Mouse (Mus musculus) layer of hippocampus, adult 8-10 months (tissue): ENCODE data around the gene Prss38. TPM values are rescaled to one million over a fixed set of nuclear protein-coding genes. Genes with fewer than 3 reads are reported as not detected.

ENCODE experiments used
- DNase-seq, 2 experiments: peaks; one replicate each; pipeline ENCODE4 v3.0.0; 2022; ENCODE audit warnings: low spot score in 2 of 2
- total RNA-seq, 4 experiments: library from RNA; stranded (reverse); gene quantifications; 2 replicates each; pipeline ENCODE4 v1.2.4; 2022

Prss38 gene
- total RNA-seq = not detected

DNA sequence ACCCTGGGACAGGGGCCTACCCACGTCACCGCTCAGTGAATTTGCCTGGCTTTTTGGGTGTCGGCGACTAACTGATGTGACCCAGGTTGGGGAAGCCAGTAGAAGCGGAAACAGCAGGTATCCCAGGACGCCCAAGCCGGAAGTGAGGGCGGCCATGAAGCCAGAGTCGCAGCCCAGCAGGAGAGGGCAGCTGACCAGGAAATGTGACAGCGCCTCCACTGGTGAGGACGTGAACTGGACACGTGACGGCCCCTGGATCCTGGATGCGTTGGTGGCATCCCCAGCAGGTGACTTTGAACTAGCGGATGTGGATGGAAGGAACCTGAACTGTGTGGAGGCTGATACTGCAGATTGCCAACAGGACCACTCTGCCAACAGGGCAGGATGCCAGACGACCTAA lies at the start of gene Prss38:
Gene Prss38 (minus strand): TSS at position 183 of the 400 bp plus-strand sequence.
- no peak for DNase-seq

- DNase-seq = no peak
Measured at GRCm38 (mm10) chr11:59423010-59423588, 47.6 kb upstream of the Prss38 start.

- DNase-seq = no peak
Measured at GRCm38 (mm10) chr11:59421967-59422366, 46.5 kb upstream of the Prss38 start.

GRCm38 (mm10) chr11:59421436-59421835 lies 46.0 kb upstream of the Prss38 start:
- no peak for DNase-seq

GRCm38 (mm10) chr11:59418708-59419107 lies 43.3 kb upstream of the Prss38 start:
- DNase-seq = no peak

DNA sequence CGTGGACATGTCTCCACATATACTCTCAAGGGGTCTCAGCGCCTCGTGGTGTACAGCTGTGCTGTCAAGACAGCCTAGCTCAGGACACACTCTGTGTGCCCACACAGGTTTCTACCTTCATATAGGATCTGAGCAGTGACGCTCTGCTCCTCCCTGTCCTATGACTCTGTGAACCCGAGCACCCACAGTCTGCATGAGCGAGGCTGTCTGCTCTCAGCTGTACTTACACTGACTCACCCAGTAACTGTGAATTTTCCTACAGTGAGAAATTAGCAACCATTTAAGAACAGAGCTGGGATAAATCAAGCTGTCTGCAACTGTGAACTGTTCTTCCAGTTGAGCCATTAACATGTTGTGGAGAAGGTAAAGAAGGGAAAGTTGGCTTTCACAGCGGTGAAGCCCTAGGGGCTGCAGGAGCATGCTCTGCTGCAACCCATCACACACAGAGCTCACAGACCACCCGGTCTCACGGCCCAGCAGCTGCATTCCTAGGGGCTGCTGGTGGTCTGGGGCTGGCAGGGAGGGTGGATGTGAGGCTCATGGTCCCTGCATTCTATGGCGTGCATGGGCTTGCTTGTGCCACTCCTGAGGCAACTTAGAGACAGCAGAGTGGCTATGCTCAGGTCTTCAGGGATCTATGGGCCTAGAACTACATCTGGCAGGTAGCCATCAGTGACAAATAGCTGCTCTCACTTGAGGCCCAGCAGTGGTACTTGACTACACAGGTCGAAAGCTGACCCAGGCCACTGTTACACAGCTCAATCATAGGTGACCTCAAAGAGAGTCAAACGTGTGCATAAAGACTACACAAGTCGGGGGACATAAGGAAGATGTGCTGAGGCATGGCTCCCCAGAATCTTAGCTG lies 37.8 kb upstream of the Prss38 start:
- DNase-seq = no peak

GRCm38 (mm10) chr11:59412058-59412457 lies 36.6 kb upstream of the Prss38 start:
- DNase-seq = no peak

- no peak for DNase-seq
Measured at GRCm38 (mm10) chr11:59410851-59411250, 35.4 kb upstream of the Prss38 start.

- no peak for DNase-seq
Measured at GRCm38 (mm10) chr11:59405761-59406160, 30.3 kb upstream of the Prss38 start.

DNA sequence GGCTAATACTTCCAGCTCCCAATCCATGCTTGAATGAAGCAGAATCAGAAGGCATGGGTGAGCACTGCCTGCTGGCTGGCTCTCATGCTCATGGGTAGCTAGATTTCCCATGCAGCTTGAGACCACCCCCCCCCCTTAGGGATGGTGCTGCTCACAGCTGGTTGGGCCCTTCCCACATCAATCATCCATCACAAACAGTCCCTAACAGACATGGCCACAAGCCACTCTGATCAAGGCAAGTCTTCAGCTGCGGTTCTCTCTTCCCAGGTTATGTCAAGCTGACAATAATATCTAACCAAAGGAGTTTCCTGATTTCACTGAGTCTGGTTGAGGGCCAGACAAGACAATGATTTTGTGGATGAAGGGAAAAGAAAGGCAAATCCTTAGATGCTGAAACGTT lies 25.4 kb upstream of the Prss38 start:
- no peak for DNase-seq

DNA sequence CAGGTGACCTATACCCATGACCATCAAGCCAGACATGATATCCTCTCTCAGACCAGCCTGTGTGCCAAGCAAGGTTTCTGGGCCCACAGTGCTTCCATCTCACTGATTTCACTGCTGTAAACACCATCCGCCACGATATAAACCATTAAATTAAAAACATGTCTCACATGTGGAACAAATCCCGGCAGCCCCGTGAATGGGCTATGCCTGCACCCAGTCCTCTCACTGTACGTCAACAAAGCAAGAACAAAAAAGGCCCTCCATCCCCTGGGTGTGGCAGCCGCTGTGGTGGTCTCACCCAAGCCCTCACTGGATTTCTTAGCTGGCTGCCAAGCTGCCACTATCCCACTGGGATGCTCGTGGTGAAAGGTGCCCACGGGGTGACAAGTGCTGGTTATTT lies 24.4 kb upstream of the Prss38 start:
- DNase-seq = no peak

DNA sequence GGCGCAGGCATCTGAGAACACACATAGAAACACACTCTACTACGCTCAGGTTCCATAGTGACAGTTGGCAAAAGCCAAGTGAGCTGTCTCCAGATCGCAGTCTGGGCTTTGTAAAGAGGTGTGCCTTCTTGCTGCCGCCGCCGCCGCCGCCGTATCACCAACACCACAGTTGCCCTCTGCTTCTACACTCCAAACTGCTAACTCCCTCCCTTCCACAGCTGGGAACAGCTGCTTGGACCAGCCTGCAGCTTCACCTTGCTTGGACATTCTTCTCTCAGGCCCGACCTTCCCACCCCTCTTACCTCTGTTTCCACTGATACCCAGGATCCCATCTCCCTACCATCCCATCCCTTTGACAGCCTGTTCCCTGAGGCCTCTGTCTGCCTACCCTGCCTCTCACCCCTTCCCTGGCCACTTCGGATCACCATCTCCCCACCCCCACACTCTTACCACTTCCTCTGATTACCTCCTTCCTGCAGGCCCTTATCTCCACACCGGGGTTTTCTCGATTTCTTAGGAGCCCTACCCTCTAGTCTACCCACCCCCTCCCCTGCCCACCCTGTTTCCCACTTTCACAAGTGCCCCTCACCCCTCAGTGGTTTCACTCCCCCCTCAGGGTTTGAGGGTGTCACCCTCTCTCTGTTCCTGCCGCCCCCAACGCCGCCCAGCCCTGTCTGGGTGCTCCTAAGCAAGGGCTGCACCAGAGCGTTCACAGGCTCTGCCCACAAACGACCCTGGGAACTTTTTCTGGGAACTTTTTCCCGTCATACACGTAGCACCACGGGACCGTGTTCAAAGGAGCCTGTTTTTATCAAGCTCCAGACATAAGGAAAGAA lies 22.3 kb upstream of the Prss38 start:
- DNase-seq = no peak

DNA sequence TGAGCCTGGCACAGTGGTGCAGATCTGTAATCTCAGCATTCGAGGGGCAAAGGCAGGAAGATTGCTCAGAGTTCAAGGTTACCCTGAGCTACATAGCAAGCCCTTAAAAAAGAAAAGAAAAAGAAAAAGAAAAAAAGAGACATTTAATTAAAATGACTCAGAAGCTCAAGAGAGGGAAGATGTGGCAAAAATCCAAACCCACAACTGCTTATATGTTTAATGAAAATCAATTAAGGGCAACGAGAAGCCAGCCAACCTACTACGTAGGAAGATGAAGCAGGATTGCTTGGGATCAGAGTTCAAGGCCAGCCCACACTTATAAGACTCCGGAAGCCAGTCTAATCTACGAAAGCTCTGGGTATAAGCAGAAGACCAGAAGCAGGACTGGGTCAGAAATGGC lies 19.0 kb upstream of the Prss38 start:
- no peak for DNase-seq

- peak in 1 of 2 experiments; percentile 44 for DNase-seq
Measured at GRCm38 (mm10) chr11:59393591-59393990, 18.1 kb upstream of the Prss38 start.

GRCm38 (mm10) chr11:59392300-59392699 lies 16.8 kb upstream of the Prss38 start:
- DNase-seq = no peak

DNA sequence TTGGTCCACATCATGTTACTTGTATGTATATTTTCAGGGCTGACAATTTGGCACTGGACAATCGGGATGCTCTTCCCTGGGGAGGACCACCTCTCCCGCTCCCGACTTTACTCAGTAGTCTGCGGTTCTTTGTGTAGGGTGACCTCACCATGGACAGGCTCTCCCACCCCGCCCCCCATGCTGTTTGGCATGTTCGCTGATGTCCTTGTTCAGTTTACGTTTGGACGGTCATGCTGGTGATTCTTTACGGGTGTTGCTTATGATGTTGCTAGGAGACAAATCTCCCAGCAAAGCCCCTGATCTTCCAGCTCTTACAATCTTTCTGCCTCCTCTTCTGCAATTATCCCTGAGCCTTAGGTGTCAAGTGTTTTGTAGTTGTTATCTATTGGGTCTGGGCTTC lies 15.0 kb upstream of the Prss38 start:
- no peak for DNase-seq

- DNase-seq = no peak
Measured at GRCm38 (mm10) chr11:59389617-59390016, 14.2 kb upstream of the Prss38 start.

- no peak for DNase-seq
Measured at GRCm38 (mm10) chr11:59388806-59389205, 13.3 kb upstream of the Prss38 start.

- no peak for DNase-seq
Measured at GRCm38 (mm10) chr11:59387471-59387870, 12.0 kb upstream of the Prss38 start.

GRCm38 (mm10) chr11:59385123-59385522 lies 9.7 kb upstream of the Prss38 start:
- no peak for DNase-seq

GRCm38 (mm10) chr11:59384441-59384959 lies 9.0 kb upstream of the Prss38 start:
- no peak for DNase-seq

- no peak for DNase-seq
Measured at GRCm38 (mm10) chr11:59379547-59379946, 4.1 kb upstream of the Prss38 start.
